Mouse (Mus musculus): ENCODE data around the gene Kcnrg.

DNA sequence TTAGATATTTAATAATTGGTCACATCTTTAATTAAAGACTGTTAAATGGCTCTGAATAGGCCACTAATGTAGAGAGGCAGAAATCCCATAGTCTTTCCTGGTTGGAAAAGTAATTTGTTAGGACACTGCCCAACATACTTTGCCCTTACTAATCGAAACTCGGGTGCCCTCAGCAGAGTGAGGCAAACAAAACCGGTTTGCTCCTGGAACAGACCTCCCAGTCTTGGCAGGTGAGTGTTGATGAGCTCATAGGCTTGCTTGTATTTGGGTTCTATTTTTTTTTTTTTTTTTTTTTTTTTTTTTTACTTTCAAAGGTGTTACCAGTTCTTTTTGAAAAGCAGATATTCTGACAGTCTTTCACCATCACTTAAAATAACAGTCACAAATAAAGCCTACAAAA lies 47.4 kb upstream of the Kcnrg start:
- no peak for TF ChIP-seq CTCF (IDR thresholded peaks at IDR 0.05; ENCODE audit: low read depth)
- no peak for TF ChIP-seq EP300 (IDR thresholded peaks at IDR 0.05; ENCODE audit: low read depth)
